Mouse (Mus musculus): ENCODE measurements around the gene Spag5. TPM values are rescaled to one million over a fixed set of nuclear protein-coding genes. Genes with fewer than 3 reads are reported as not detected.
A peak's percentile ranks its signal among the peaks of the same experiment; 100 is the strongest.

The Spag5 gene
- polyA plus RNA-seq, 1 experiment, result 1.6 TPM

DNA sequence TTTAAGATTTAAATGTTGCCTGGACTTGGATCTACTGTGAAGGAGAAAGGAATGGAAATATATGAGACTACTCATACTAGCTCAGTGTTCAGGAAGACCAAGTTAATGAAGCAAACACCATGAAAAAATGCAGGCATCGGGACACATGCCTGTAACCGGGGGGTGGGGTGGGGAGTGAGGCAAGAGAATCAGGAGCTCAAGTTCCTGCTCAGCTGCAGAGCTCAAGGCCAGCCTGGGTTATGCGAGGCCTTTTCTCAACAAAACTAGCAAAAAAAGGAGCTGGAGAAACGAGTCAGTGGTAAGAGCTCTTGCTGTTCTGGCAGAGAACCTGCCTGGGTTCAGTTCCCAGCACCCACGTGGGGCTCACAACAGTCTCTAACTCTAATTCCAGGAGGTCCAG is 32.7 kb downstream of the Spag5 start:
- peaks cover 2% of the 10 kb centered on the region; the same call in 1 of the 2 replicates for H3K4me1 ChIP-seq (ENCODE audit: control insufficient read depth, insufficient read depth, low read length)
- WGBS, result 92% methylated on average over 5 of the region's 5 CpGs
- TF ChIP-seq POLR2A (IDR thresholded peaks at IDR 0.05; ENCODE audit: borderline replicate concordance, extremely low read depth, low read depth, low read length) (no peak), CTCF (IDR thresholded peaks at IDR 0.05; ENCODE audit: insufficient read depth, low read length) (no peak)
- no peak overlapping the region for H3K4me3 ChIP-seq (replicated peaks; ENCODE audit: extremely low read depth, low read depth, low read length)
- no peak for DNase-seq

DNA sequence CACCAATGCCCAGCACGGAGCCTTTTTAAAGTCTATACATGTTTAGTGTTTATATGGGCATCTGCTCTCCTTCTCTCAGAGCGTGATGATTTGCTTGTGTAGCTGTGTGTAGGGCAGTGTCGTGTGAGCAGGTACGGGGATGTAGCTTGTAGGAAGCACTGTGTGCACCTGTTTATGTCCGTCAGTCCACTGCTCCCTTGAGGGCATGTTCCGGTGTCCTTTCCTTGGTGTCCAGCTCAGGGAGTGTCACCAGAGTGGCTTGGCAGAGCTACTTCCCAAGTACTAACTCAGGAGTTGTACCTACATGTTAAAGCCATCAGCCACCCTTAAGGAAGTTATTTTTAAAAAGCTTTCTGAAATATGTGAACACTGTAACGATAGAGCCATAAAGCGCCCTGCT is 35.7 kb downstream of the Spag5 start:
- WGBS, result 94% methylated on average over 8 of the region's 8 CpGs
- TF ChIP-seq CTCF (IDR thresholded peaks at IDR 0.05; ENCODE audit: insufficient read depth, low read length) (no peak), POLR2A (IDR thresholded peaks at IDR 0.05; ENCODE audit: borderline replicate concordance, extremely low read depth, low read depth, low read length) (no peak)
- H3K4me3 ChIP-seq (replicated peaks; ENCODE audit: extremely low read depth, low read depth, low read length), result no peak overlapping the region
- DNase-seq, result no peak
- H3K4me1 ChIP-seq (ENCODE audit: control insufficient read depth, insufficient read depth, low read length), result no peaks in the 10 kb centered on the region

DNA sequence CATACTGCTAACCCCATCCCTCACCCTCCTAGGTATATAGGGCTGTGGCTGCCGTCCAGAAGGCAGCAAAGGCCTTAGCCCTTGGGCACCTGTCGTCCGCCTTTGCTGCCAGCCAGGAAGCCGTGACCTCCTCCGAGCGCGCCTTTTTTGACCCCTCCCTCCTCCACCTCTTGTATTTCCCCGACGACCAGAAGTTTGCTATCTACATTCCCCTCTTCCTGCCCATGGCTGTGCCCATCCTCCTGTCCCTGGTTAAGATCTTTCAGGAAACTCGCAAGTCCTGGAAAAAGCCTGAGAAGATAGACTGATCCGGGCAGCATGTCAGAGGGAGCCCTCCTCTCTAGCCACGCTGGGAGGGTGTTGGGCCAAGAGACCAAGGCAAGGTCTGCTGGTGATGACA is 40.4 kb downstream of the Spag5 start:
- no peak for DNase-seq
- Histone ChIP-seq H3K4me1 (ENCODE audit: control insufficient read depth, insufficient read depth, low read length) (peaks cover 8% of the 10 kb centered on the region), H3K4me3 (replicated peaks; ENCODE audit: extremely low read depth, low read depth, low read length) (no peak overlapping the region)
- 83% methylated on average over 12 of the region's 12 CpGs for WGBS
- no peak for TF ChIP-seq POLR2A (IDR thresholded peaks at IDR 0.05; ENCODE audit: borderline replicate concordance, extremely low read depth, low read depth, low read length)
- no peak for TF ChIP-seq CTCF (IDR thresholded peaks at IDR 0.05; ENCODE audit: insufficient read depth, low read length)

GRCm38 (mm10) chr11:78343381-78344327 is 42.3 kb downstream of the Spag5 start, which contains the start of gene Unc119:
Gene Unc119, plus strand, starts transcription at chr11:78343482.
- peak; percentile 80 for DNase-seq
- Histone ChIP-seq H3K4me1 (ENCODE audit: control insufficient read depth, insufficient read depth, low read length) (peaks cover 9% of the 10 kb centered on the region), H3K4me3 (replicated peaks; ENCODE audit: extremely low read depth, low read depth, low read length) (peak within 1 kb of the TSS; percentile 57)
- WGBS, result 2% methylated on average over 62 of the region's 66 CpGs
- TF ChIP-seq POLR2A (IDR thresholded peaks at IDR 0.05; ENCODE audit: borderline replicate concordance, extremely low read depth, low read depth, low read length) (0 out of 2 replicates have a peak, but pooled peaks have one; percentile 29), CTCF (IDR thresholded peaks at IDR 0.05; ENCODE audit: insufficient read depth, low read length) (no peak)

GRCm38 (mm10) chr11:78344328-78344889 is 43.1 kb downstream of the Spag5 start:
- H3K4me3 ChIP-seq (replicated peaks; ENCODE audit: extremely low read depth, low read depth, low read length), result peak overlapping the region; percentile 57
- H3K4me1 ChIP-seq (ENCODE audit: control insufficient read depth, insufficient read depth, low read length), result peaks cover 9% of the 10 kb centered on the region
- no peak for TF ChIP-seq POLR2A (IDR thresholded peaks at IDR 0.05; ENCODE audit: borderline replicate concordance, extremely low read depth, low read depth, low read length)
- TF ChIP-seq CTCF (IDR thresholded peaks at IDR 0.05; ENCODE audit: insufficient read depth, low read length), result no peak
- DNase-seq, result no peak
- 57% methylated on average over 6 of the region's 6 CpGs for WGBS

- no peak for TF ChIP-seq CTCF (IDR thresholded peaks at IDR 0.05; ENCODE audit: insufficient read depth, low read length)
- no peak for TF ChIP-seq POLR2A (IDR thresholded peaks at IDR 0.05; ENCODE audit: borderline replicate concordance, extremely low read depth, low read depth, low read length)
- 54% methylated on average over 8 of the region's 8 CpGs for WGBS
- H3K4me1 ChIP-seq (ENCODE audit: control insufficient read depth, insufficient read depth, low read length), result peaks cover 9% of the 10 kb centered on the region
- no peak for DNase-seq
- no peak overlapping the region for H3K4me3 ChIP-seq (replicated peaks; ENCODE audit: extremely low read depth, low read depth, low read length)
Observed at GRCm38 (mm10) chr11:78344890-78345715, 43.8 kb downstream of the Spag5 start.

DNA sequence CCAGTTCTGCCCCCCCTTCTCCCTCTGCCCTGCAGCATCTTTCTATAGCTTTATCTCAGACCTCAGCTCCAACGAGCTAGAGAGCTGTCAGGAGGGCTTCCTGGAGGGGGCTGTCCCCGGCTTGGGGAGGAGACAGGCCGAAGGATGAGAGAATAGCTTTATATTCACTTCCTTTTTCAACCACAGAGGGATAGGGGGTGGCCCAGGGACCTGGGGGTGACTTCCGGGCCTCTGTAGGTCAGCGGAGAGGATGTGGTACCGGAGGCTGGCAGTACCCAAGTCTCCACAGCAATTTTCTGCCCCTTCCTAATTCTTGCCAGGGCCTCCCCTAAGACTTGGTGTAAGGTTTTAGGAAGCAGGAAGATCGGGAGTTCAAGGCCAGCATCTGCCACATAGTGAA is 44.5 kb downstream of the Spag5 start:
- DNase-seq, result no peak
- 65% methylated on average over 7 of the region's 7 CpGs for WGBS
- Histone ChIP-seq H3K4me1 (ENCODE audit: control insufficient read depth, insufficient read depth, low read length) (peaks cover 9% of the 10 kb centered on the region), H3K4me3 (replicated peaks; ENCODE audit: extremely low read depth, low read depth, low read length) (no peak overlapping the region)
- TF ChIP-seq POLR2A (IDR thresholded peaks at IDR 0.05; ENCODE audit: borderline replicate concordance, extremely low read depth, low read depth, low read length) (no peak), CTCF (IDR thresholded peaks at IDR 0.05; ENCODE audit: insufficient read depth, low read length) (no peak)

GRCm38 (mm10) chr11:78346326-78347069 is 45.2 kb downstream of the Spag5 start:
- DNase-seq, result no peak
- 76% methylated on average over 6 of the region's 6 CpGs for WGBS

More at GRCm38 (mm10) chr11:78346326-78347069, 45.2 kb downstream of the Spag5 start:
- TF ChIP-seq POLR2A (IDR thresholded peaks at IDR 0.05; ENCODE audit: borderline replicate concordance, extremely low read depth, low read depth, low read length) (no peak), CTCF (IDR thresholded peaks at IDR 0.05; ENCODE audit: insufficient read depth, low read length) (no peak)
- peaks cover 9% of the 10 kb centered on the region for H3K4me1 ChIP-seq (ENCODE audit: control insufficient read depth, insufficient read depth, low read length)
- no peak overlapping the region for H3K4me3 ChIP-seq (replicated peaks; ENCODE audit: extremely low read depth, low read depth, low read length)

All from lung, adult 2 months (tissue).